Mouse (Mus musculus) forebrain, postnatal 0 days (tissue): ENCODE data around the gene Olfr1371. TPM values are rescaled to one million over a fixed set of nuclear protein-coding genes. Genes with fewer than 3 reads are reported as not detected.
A peak's percentile ranks its signal among the peaks of the same experiment; 100 is the strongest.
"Not testable (repeated sequence)": the region's sequence is repeated elsewhere in the genome, so short reads cannot be mapped to it uniquely, and the experiment has no call there.

Experiments used
- ATAC-seq: fragments of 200-750 bp; cut with Nextera tagmentation; 2 replicates; pipeline ENCODE4 v1.8.0; 2017; ENCODE audit warnings: mild to moderate bottlenecking, moderate library complexity
- DNase-seq: peaks from one replicate; pipeline ENCODE4 v3.0.0-alpha.2; 2015
- H3K27ac ChIP-seq: fragments of 300-500 bp; sonication (generic); 2 replicates; pipeline ENCODE4 v1.5.1; 2014; ENCODE audit warnings: low read depth, mild to moderate bottlenecking, antibody characterized with exemption, low read length, moderate library complexity, mixed read lengths
- H3K27me3 ChIP-seq: fragments of 300-500 bp; sonication (generic); 2 replicates; pipeline ENCODE4 v1.6.1; 2014; ENCODE audit warnings: mild to moderate bottlenecking, low read length, mixed read lengths; ENCODE audit not compliant: insufficient read depth
- H3K36me3 ChIP-seq: fragments of 300-500 bp; sonication (generic); 2 replicates; pipeline ENCODE4 v1.6.1; 2014; ENCODE audit warnings: mild to moderate bottlenecking, moderate library complexity; ENCODE audit not compliant: insufficient read depth
- H3K4me1 ChIP-seq: fragments of 300-500 bp; sonication (generic); 2 replicates; pipeline ENCODE4 v1.6.1; 2014; ENCODE audit warnings: antibody characterized with exemption; ENCODE audit not compliant: insufficient read depth
- H3K4me2 ChIP-seq: fragments of 300-500 bp; sonication (generic); 2 replicates; pipeline ENCODE4 v1.6.1; 2014; ENCODE audit warnings: low read depth, mild to moderate bottlenecking, moderate library complexity
- H3K4me3 ChIP-seq: fragments of 300-500 bp; sonication (generic); 2 replicates; pipeline ENCODE4 v1.5.1; 2014; ENCODE audit warnings: low read depth, low read length, mixed read lengths
- H3K9ac ChIP-seq: fragments of 300-500 bp; sonication (generic); 2 replicates; pipeline ENCODE4 v1.6.1; 2014; ENCODE audit warnings: mild to moderate bottlenecking
- H3K9me3 ChIP-seq: fragments of 300-500 bp; sonication (generic); 2 replicates; pipeline ENCODE4 v1.6.1; 2016; ENCODE audit warnings: low read length
- CTCF ChIP-seq: sonication (generic); IDR thresholded peaks from 2 replicates; pipeline ENCODE4 v1.5.1; 2016; ENCODE audit warnings: antibody characterized with exemption, control low read depth, low read depth
- WGBS: fragments of 180-500 bp; shearing (Covaris S2); extraction: QIAGEN DNeasy Blood & Tissue Kit; methylation state at CpG from one replicate; pipeline ENCODE4 v1.1.7; 2014; 5-methylcytosine and 5-hydroxymethylcytosine counted together
- polyA plus RNA-seq: library from polyadenylated mRNA; unstranded; fragments of >200 nt; fragmentation: Nextera tagmentation; extraction: Ambion mirVana; gene quantifications from 2 replicates; pipeline ENCODE4 v1.2.1, GENCODE M21; 2015
- total RNA-seq: library from RNA; depleted of rRNA; stranded (reverse); fragments of >200 nt; gene quantifications from 2 replicates; pipeline ENCODE4 v1.2.3, GENCODE M21; 2014; rRNA removed

Olfr1371 gene
- total and polyA plus RNA-seq, 2 experiments from 2014 or later: not detected

DNA sequence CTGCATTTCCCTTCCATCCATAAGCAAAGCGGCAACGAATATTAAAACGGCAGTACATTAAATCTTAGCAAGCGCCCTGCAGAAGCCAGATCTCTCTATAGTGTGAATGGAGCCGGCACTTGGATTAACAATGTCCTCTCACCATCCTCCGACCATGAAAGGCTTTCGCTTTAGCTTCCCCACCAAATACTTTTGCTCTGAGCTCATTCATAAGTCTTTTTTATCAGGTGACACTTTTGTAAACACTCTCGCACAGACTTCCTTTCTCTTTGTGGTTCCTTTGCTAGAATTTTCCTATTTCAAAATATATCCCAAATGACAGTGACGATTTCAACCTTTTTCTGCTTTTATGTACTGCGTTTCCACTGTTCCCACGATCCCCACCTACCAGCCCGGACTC, 45.3 kb downstream of the Olfr1371 start:
- DNase-seq: peak; percentile 47
- no peak overlapping the region for H3K9ac ChIP-seq

GRCm38 (mm10) chr11:52167901-52168302, 45.9 kb downstream of the Olfr1371 start:
- not testable (repeated sequence) for H3K9me3 ChIP-seq, H3K27me3 ChIP-seq, H3K4me1 ChIP-seq, H3K27ac ChIP-seq, H3K36me3 ChIP-seq, DNase-seq
- ATAC-seq: peak; percentile 36; the same call in 1 of the 2 replicates
- peak overlapping the region; percentile 58 for H3K4me2 ChIP-seq
- 0 out of 2 replicates have a peak overlapping the region, but pooled peaks have one; percentile 18 for H3K9ac ChIP-seq
- H3K4me3 ChIP-seq: peak overlapping the region; percentile 26
- WGBS: 3% methylated on average over 31 of the region's 42 CpGs

More for the DNA sequence above, 45.3 kb downstream of the Olfr1371 start:
- ATAC-seq: no peak
- Histone ChIP-seq H3K4me1 (no peaks in the 10 kb centered on the region), H3K27me3 (no peaks in the 10 kb centered on the region; the same call in 1 of the 2 replicates), H3K36me3 (no peaks in the 10 kb centered on the region), H3K27ac (no peak overlapping the region), H3K9me3 (no peaks in the 10 kb centered on the region), H3K4me2 (peak overlapping the region; percentile 58), H3K4me3 (peak overlapping the region; percentile 26)
- no peak for TF ChIP-seq CTCF
- WGBS: 18% methylated on average over 12 of the region's 12 CpGs

- no peak for ATAC-seq
- Histone ChIP-seq H3K4me1 (no peaks in the 10 kb centered on the region), H3K9ac (no peak overlapping the region), H3K36me3 (no peaks in the 10 kb centered on the region), H3K27ac (no peak overlapping the region), H3K9me3 (no peaks in the 10 kb centered on the region), H3K27me3 (no peaks in the 10 kb centered on the region; the same call in 1 of the 2 replicates), H3K4me3 (no peak overlapping the region), H3K4me2 (no peak overlapping the region)
- peak; percentile 5 for DNase-seq
- 3% methylated on average over 21 of the region's 21 CpGs for WGBS
- no peak for TF ChIP-seq CTCF
These were observed 46.7 kb downstream of the Olfr1371 start for GRCm38 (mm10) chr11:52167126-52167525.

- Histone ChIP-seq H3K4me1 (no peaks in the 10 kb centered on the region), H3K36me3 (no peaks in the 10 kb centered on the region), H3K9me3 (no peaks in the 10 kb centered on the region), H3K27ac (no peak overlapping the region), H3K9ac (no peak overlapping the region), H3K4me2 (no peak overlapping the region), H3K4me3 (no peak overlapping the region), H3K27me3 (no peaks in the 10 kb centered on the region)
- no peak for ATAC-seq
- TF ChIP-seq CTCF: no peak
- WGBS: 49% methylated on average over 10 of the region's 10 CpGs
- DNase-seq: no peak
These were observed 49.9 kb downstream of the Olfr1371 start for GRCm38 (mm10) chr11:52163926-52164325.

Other genes starting within 250 kb of the Olfr1371 start
- 95.5 and 107 TPM in 2 replicates for gene Cdkn2aipnl, start 246.3 kb downstream of the Olfr1371 start, total RNA-seq
- gene Cdkn2aipnl, start 246.3 kb downstream of the Olfr1371 start, polyA plus RNA-seq: 121 and 133 TPM in 2 replicates
- gene Ube2b, start 213.2 kb downstream of the Olfr1371 start, total RNA-seq: 148 and 162 TPM in 2 replicates
- 244 and 249 TPM in 2 replicates for gene Ube2b, start 213.2 kb downstream of the Olfr1371 start, polyA plus RNA-seq
- gene Cdkl3, start 209.8 kb downstream of the Olfr1371 start, total RNA-seq: 33.2 and 35.5 TPM in 2 replicates
- gene Cdkl3, start 209.8 kb downstream of the Olfr1371 start, polyA plus RNA-seq: 40.4 and 45.1 TPM in 2 replicates
- gene Ppp2ca, start 115.3 kb downstream of the Olfr1371 start, total RNA-seq: 141 and 143 TPM in 2 replicates
- 105 and 112 TPM in 2 replicates for gene Ppp2ca, start 115.3 kb downstream of the Olfr1371 start, polyA plus RNA-seq
- gene Olfr1373, start 68.5 kb downstream of the Olfr1371 start, total RNA-seq: not detected in 2 replicates
- not detected in 2 replicates for gene Olfr1373, start 68.5 kb downstream of the Olfr1371 start, polyA plus RNA-seq
- 767 and 889 TPM in 2 replicates for gene Skp1a, start 18.0 kb upstream of the Olfr1371 start, total RNA-seq
- 1,355 and 1,490 TPM in 2 replicates for gene Skp1a, start 18.0 kb upstream of the Olfr1371 start, polyA plus RNA-seq
- gene Tcf7, start 69.0 kb upstream of the Olfr1371 start, total RNA-seq: 1.6 and 2.3 TPM in 2 replicates
- gene Tcf7, start 69.0 kb upstream of the Olfr1371 start, polyA plus RNA-seq: 4.4 and 4.6 TPM in 2 replicates
- gene Vdac1, start 146.9 kb upstream of the Olfr1371 start, total RNA-seq: 306 and 330 TPM in 2 replicates
- gene Vdac1, start 146.9 kb upstream of the Olfr1371 start, polyA plus RNA-seq: 327 and 401 TPM in 2 replicates
- 97.9 and 115 TPM in 2 replicates for gene 9530068E07Rik, start 182.4 kb upstream of the Olfr1371 start, total RNA-seq
- 119 and 127 TPM in 2 replicates for gene 9530068E07Rik, start 182.4 kb upstream of the Olfr1371 start, polyA plus RNA-seq